Mouse (Mus musculus) MEL (cell line): Measurements from ENCODE around the gene Lrsam1. TPM values are rescaled to one million over a fixed set of nuclear protein-coding genes. Genes with fewer than 3 reads are reported as not detected.

Source experiments
- DNase-seq: peaks from one replicate; pipeline ENCODE4 v3.0.0; 2011; ENCODE audit warnings: low read depth, low spot score
- H3K27ac ChIP-seq: 2 replicates; pipeline ENCODE4 v1.5.1; 2012; ENCODE audit warnings: low read depth, mild to moderate bottlenecking, control low read depth, low read length, moderate library complexity; ENCODE audit not compliant: control insufficient read depth
- H3K27me3 ChIP-seq, 2 experiments: fragments of 150-350 bp in 1 of 2; sonication (generic) in 1 of 2; 2 replicates each; pipeline ENCODE4 v1.6.1; 2012; ENCODE audit warnings: low read length in 2 of 2, mild to moderate bottlenecking in 2 of 2, improper control_type of control experiment in 1 of 2, moderate library complexity in 1 of 2; ENCODE audit not compliant: insufficient read depth in 2 of 2, control insufficient read depth in 1 of 2
- H3K36me3 ChIP-seq, 2 experiments: 2 replicates each; pipeline ENCODE4 v1.6.1; 2012 to 2014; ENCODE audit warnings: low read length in 2 of 2, improper control_type of control experiment in 1 of 2, inconsistent platforms in 1 of 2, mild to moderate bottlenecking in 1 of 2; ENCODE audit not compliant: insufficient read depth in 2 of 2, control insufficient read depth in 1 of 2
- H3K4me1 ChIP-seq, 2 experiments: fragments of 150-350 bp in 1 of 2; sonication (generic) in 1 of 2; 2 replicates each; pipeline ENCODE4 v1.6.1; 2012; ENCODE audit warnings: low read length in 2 of 2, improper control_type of control experiment in 1 of 2, mild to moderate bottlenecking in 1 of 2; ENCODE audit not compliant: insufficient read depth in 2 of 2, control insufficient read depth in 1 of 2
- H3K4me3 ChIP-seq, 2 experiments: fragments of 150-350 bp in 1 of 2; sonication (generic) in 1 of 2; 2 replicates each; pipeline ENCODE4 v1.5.1; 2012; ENCODE audit warnings: low read depth in 2 of 2, low read length in 2 of 2, mild to moderate bottlenecking in 2 of 2, moderate library complexity in 2 of 2, control low read depth in 1 of 2, improper control_type of control experiment in 1 of 2; ENCODE audit not compliant: control insufficient read depth in 1 of 2, insufficient read depth in 1 of 2
- H3K79me2 ChIP-seq: 2 replicates; pipeline ENCODE4 v1.6.1; 2012; ENCODE audit warnings: mild to moderate bottlenecking, low read length, moderate library complexity; ENCODE audit not compliant: control insufficient read depth, poor library complexity, insufficient read depth
- H3K9ac ChIP-seq: 2 replicates; pipeline ENCODE4 v1.6.1; 2012; ENCODE audit warnings: low read depth, mild to moderate bottlenecking, control low read depth, low read length, moderate library complexity; ENCODE audit not compliant: control insufficient read depth, poor library complexity, severe bottlenecking
- H3K9me3 ChIP-seq: fragments of 150-350 bp; sonication (generic); replicated peaks from 2 replicates; pipeline ENCODE4 v1.6.1; 2012; ENCODE audit warnings: mild to moderate bottlenecking, low read length, improper control_type of control experiment, moderate library complexity; ENCODE audit not compliant: insufficient read depth
- CHD1 ChIP-seq: IDR thresholded peaks from 2 replicates; pipeline ENCODE4 v1.6.1; 2012; ENCODE audit warnings: low read depth, mild to moderate bottlenecking, inconsistent platforms, low read length, improper control_type of control experiment
- E2F4 ChIP-seq: IDR thresholded peaks from 2 replicates; pipeline ENCODE4 v1.6.1; 2011; ENCODE audit warnings: low read depth, low read length, improper control_type of control experiment, borderline replicate concordance
- EP300 ChIP-seq, 2 experiments: IDR thresholded peaks; 2 replicates each; pipeline ENCODE4 v1.6.1; 2011; ENCODE audit warnings: improper control_type of control experiment in 2 of 2, low read length in 2 of 2, low read depth in 1 of 2, mild to moderate bottlenecking in 1 of 2
- GATA1 ChIP-seq: IDR thresholded peaks from 2 replicates; pipeline ENCODE4 v1.6.1; 2011; ENCODE audit warnings: low read depth, low read length, improper control_type of control experiment
- HCFC1 ChIP-seq: IDR thresholded peaks from 2 replicates; pipeline ENCODE4 v1.6.1; 2012; ENCODE audit warnings: low read depth, mild to moderate bottlenecking, inconsistent platforms, low read length, improper control_type of control experiment, moderate library complexity
- JUND ChIP-seq: IDR thresholded peaks from 2 replicates; pipeline ENCODE4 v1.6.1; 2011; ENCODE audit warnings: low read depth, mild to moderate bottlenecking, improper control_type of control experiment, low read length
- KAT2A ChIP-seq: conservative IDR thresholded peaks from 2 replicates; pipeline ENCODE4 v1.6.1; 2012; ENCODE audit warnings: low read depth, low read length, improper control_type of control experiment, inconsistent platforms
- MAFK ChIP-seq: IDR thresholded peaks from 2 replicates; pipeline ENCODE4 v1.6.1; 2011; ENCODE audit warnings: low read depth, mild to moderate bottlenecking, low read length, improper control_type of control experiment, borderline replicate concordance
- MAX ChIP-seq: IDR thresholded peaks from 2 replicates; pipeline ENCODE4 v1.6.1; 2011; ENCODE audit warnings: low read length, improper control_type of control experiment
- MEF2A ChIP-seq: IDR thresholded peaks from 2 replicates; pipeline ENCODE4 v1.6.1; 2014; ENCODE audit warnings: low read depth, mild to moderate bottlenecking, inconsistent platforms, low read length, improper control_type of control experiment; ENCODE audit not compliant: poor library complexity, insufficient replicate concordance, severe bottlenecking; ENCODE audit errors: extremely low read depth
- MXI1 ChIP-seq: IDR thresholded peaks from 2 replicates; pipeline ENCODE4 v1.6.1; 2011; ENCODE audit warnings: mild to moderate bottlenecking, low read depth, low read length, improper control_type of control experiment
- MYC ChIP-seq: IDR thresholded peaks from 2 replicates; pipeline ENCODE4 v1.6.1; 2011; ENCODE audit warnings: low read depth, mild to moderate bottlenecking, low read length, improper control_type of control experiment, moderate library complexity
- NELFE ChIP-seq: IDR thresholded peaks from 2 replicates; pipeline ENCODE4 v1.6.1; 2011; ENCODE audit warnings: low read depth, low read length, improper control_type of control experiment
- NRF1 ChIP-seq: IDR thresholded peaks from 2 replicates; pipeline ENCODE4 v1.6.1; 2014; ENCODE audit warnings: low read depth, mild to moderate bottlenecking, inconsistent platforms, low read length, improper control_type of control experiment, moderate library complexity; ENCODE audit not compliant: poor library complexity, insufficient read depth, severe bottlenecking
- POLR2AphosphoS2 ChIP-seq: IDR thresholded peaks from 2 replicates; pipeline ENCODE4 v1.6.1; 2011; ENCODE audit warnings: low read length, improper control_type of control experiment
- RAD21 ChIP-seq: IDR thresholded peaks from 2 replicates; pipeline ENCODE4 v1.6.1; 2011; ENCODE audit warnings: mild to moderate bottlenecking, low read depth, low read length, improper control_type of control experiment
- RCOR1 ChIP-seq: IDR thresholded peaks from 2 replicates; pipeline ENCODE4 v1.6.1; 2012; ENCODE audit warnings: low read depth, mild to moderate bottlenecking, inconsistent platforms, low read length, improper control_type of control experiment
- SMC3 ChIP-seq: IDR thresholded peaks from 2 replicates; pipeline ENCODE4 v1.6.1; 2011; ENCODE audit warnings: low read depth, low read length, improper control_type of control experiment
- TBP ChIP-seq: IDR thresholded peaks from 2 replicates; pipeline ENCODE4 v1.8.0; 2011; ENCODE audit warnings: low read depth, low read length, improper control_type of control experiment
- TCF12 ChIP-seq: IDR thresholded peaks from 2 replicates; pipeline ENCODE4 v1.6.1; 2014; ENCODE audit warnings: low read depth, mild to moderate bottlenecking, inconsistent platforms, low read length, improper control_type of control experiment, moderate library complexity
- USF1 ChIP-seq: IDR thresholded peaks from 2 replicates; pipeline ENCODE4 v1.6.1; 2014; ENCODE audit warnings: low read depth, mild to moderate bottlenecking, inconsistent platforms, low read length, improper control_type of control experiment, moderate library complexity
- ZNF384 ChIP-seq: IDR thresholded peaks from 2 replicates; pipeline ENCODE4 v1.6.1; 2012; ENCODE audit warnings: low read depth, mild to moderate bottlenecking, inconsistent platforms, low read length, improper control_type of control experiment
- polyA plus RNA-seq, 2 experiments: library from polyadenylated mRNA; stranded (reverse) in 1 of 2; unstranded in 1 of 2; fragments of >175 nt in 1 of 2; fragments of >200 nt in 1 of 2; gene quantifications; 2 replicates each; pipeline versions ENCODE4 v1.2.1 to v1.2.4; 2012; ENCODE audit warnings: low replicate concordance in 2 of 2, low read depth in 1 of 2; ENCODE audit not compliant: insufficient read length in 2 of 2, insufficient read depth in 1 of 2, missing spikeins in 1 of 2
- total RNA-seq: library from RNA; depleted of rRNA; stranded (reverse); fragments of 300-350 nt; gene quantifications from 2 replicates; pipeline ENCODE4 v1.2.3, GENCODE M21; 2012

Gene Lrsam1
- total and polyA plus RNA-seq, 3 experiments = 14.2 to 17.9 TPM; not detected in 1

GRCm38 (mm10) chr2:32921801-32922380 lies 39.5 kb downstream of the Lrsam1 start:
- Histone ChIP-seq H3K79me2 (no peaks in the 10 kb centered on the region), H3K9ac (no peak overlapping the region), H3K36me3 (peaks cover 0 to 5% of the 10 kb centered on the region in 2 experiments; a peak in 2 of 4 replicates), H3K4me3 (no peak overlapping the region), H3K9me3 (no peaks in the 10 kb centered on the region), H3K27ac (no peak overlapping the region), H3K4me1 (peaks cover 0 to 11% of the 10 kb centered on the region in 2 experiments; a peak in 2 of 4 replicates), H3K27me3 (no peaks in the 10 kb centered on the region)
- no peak for DNase-seq
- TF ChIP-seq GATA1 = no peak
- no peak for TF ChIP-seq HCFC1
- no peak for TF ChIP-seq SMC3
- TF ChIP-seq RAD21 = no peak
- TF ChIP-seq TBP = no peak
- no peak for TF ChIP-seq KAT2A
- no peak for TF ChIP-seq CHD1
- TF ChIP-seq ZNF384 = no peak
- no peak for TF ChIP-seq NELFE
- no peak for TF ChIP-seq MXI1
- TF ChIP-seq MYC = no peak
- no peak for TF ChIP-seq JUND
- TF ChIP-seq POLR2AphosphoS2 = no peak
- no peak for TF ChIP-seq MAX
- TF ChIP-seq USF1 = no peak
- no peak for TF ChIP-seq EP300 (IDR thresholded peaks at IDR 0.05; ENCODE audit: low read depth in 1 of 2, low read length in 2 of 2)
- TF ChIP-seq TCF12 = no peak
- no peak for TF ChIP-seq NRF1
- TF ChIP-seq E2F4 = no peak
- TF ChIP-seq MEF2A = no peak

- peaks cover 0 to 5% of the 10 kb centered on the region in 2 experiments; a peak in 2 of 4 replicates for H3K36me3 ChIP-seq
- no peaks in the 10 kb centered on the region for H3K27me3 ChIP-seq
- DNase-seq = no peak
- no peak overlapping the region for H3K4me3 ChIP-seq
- no peak overlapping the region for H3K9ac ChIP-seq
- TF ChIP-seq RCOR1 (no peak), MAFK (peak; percentile 65; the same call in 1 of the 2 replicates)
- peaks cover 0 to 12% of the 10 kb centered on the region in 2 experiments; a peak in 2 of 4 replicates for H3K4me1 ChIP-seq
- no peaks in the 10 kb centered on the region for H3K79me2 ChIP-seq
- no peaks in the 10 kb centered on the region for H3K9me3 ChIP-seq
- no peak overlapping the region for H3K27ac ChIP-seq
Measured at GRCm38 (mm10) chr2:32921235-32921634, 40.2 kb downstream of the Lrsam1 start.
